Mouse (Mus musculus): Measurements from ENCODE around the gene Col4a6.

The Col4a6 gene

GRCm38 (mm10) chrX:141265986-141266385, 207.9 kb downstream of the Col4a6 start:
- DNase-seq (ENCODE audit: extremely low read depth, low read depth) = no peak

GRCm38 (mm10) chrX:141249636-141250035, 224.2 kb downstream of the Col4a6 start:
- DNase-seq (ENCODE audit: extremely low read depth, low read depth) = no peak

- no peak for DNase-seq (ENCODE audit: extremely low read depth, low read depth)
These were observed 237.1 kb downstream of the Col4a6 start for GRCm38 (mm10) chrX:141236564-141237333.

GRCm38 (mm10) chrX:141228169-141228568, 245.7 kb downstream of the Col4a6 start:
- DNase-seq (ENCODE audit: extremely low read depth, low read depth) = peak; percentile 41

GRCm38 (mm10) chrX:141212802-141213201, 261.1 kb downstream of the Col4a6 start:
- DNase-seq (ENCODE audit: extremely low read depth, low read depth) = peak; percentile 16

- no peak for DNase-seq (ENCODE audit: extremely low read depth, low read depth)
These were observed 274.9 kb downstream of the Col4a6 start for GRCm38 (mm10) chrX:141198993-141199392.

GRCm38 (mm10) chrX:141195036-141195435, 278.8 kb downstream of the Col4a6 start:
- no peak for DNase-seq (ENCODE audit: extremely low read depth, low read depth)

- DNase-seq (ENCODE audit: extremely low read depth, low read depth) = peak; percentile 31
These were observed 298.5 kb downstream of the Col4a6 start for GRCm38 (mm10) chrX:141175353-141175752.

- no peak for DNase-seq (ENCODE audit: extremely low read depth, low read depth)
These were observed 308.8 kb downstream of the Col4a6 start for GRCm38 (mm10) chrX:141165067-141165466.

- DNase-seq (ENCODE audit: extremely low read depth, low read depth) = no peak
These were observed 313.5 kb downstream of the Col4a6 start for GRCm38 (mm10) chrX:141160371-141160770.

- no peak for DNase-seq (ENCODE audit: extremely low read depth, low read depth)
These were observed 315.7 kb downstream of the Col4a6 start for GRCm38 (mm10) chrX:141158160-141158559.

GRCm38 (mm10) chrX:141157626-141158025, 316.2 kb downstream of the Col4a6 start:
- DNase-seq (ENCODE audit: extremely low read depth, low read depth) = no peak

- peak; percentile 31 for DNase-seq (ENCODE audit: extremely low read depth, low read depth)
These were observed 317.2 kb downstream of the Col4a6 start for GRCm38 (mm10) chrX:141156696-141157095.

GRCm38 (mm10) chrX:141151182-141151581, 322.7 kb downstream of the Col4a6 start:
- DNase-seq (ENCODE audit: extremely low read depth, low read depth) = no peak

- DNase-seq (ENCODE audit: extremely low read depth, low read depth) = no peak
These were observed 323.6 kb downstream of the Col4a6 start for GRCm38 (mm10) chrX:141150290-141150689.

- DNase-seq (ENCODE audit: extremely low read depth, low read depth) = no peak
These were observed 324.2 kb downstream of the Col4a6 start for GRCm38 (mm10) chrX:141149705-141150104.
